Mouse (Mus musculus): ENCODE results near the gene Cntrob. TPM values are rescaled to one million over a fixed set of nuclear protein-coding genes. Genes with fewer than 3 reads are reported as not detected.

Cntrob gene
- total RNA-seq, 2 experiments from 2014 or later = 14.8 to 17.9 TPM

Other genes with a start within 250 kb of the Cntrob start
- 10 to 100 TPM; 80.2 to 84.6 TPM for gene Vamp2, start 235.3 kb downstream of the Cntrob start, total RNA-seq (2021)
- gene Per1, start 228.6 kb downstream of the Cntrob start, total RNA-seq (2021) = 10 to 100 TPM; 42.6 to 55.6 TPM
- gene Hes7, start 203.4 kb downstream of the Cntrob start, total RNA-seq (2021) = under 1 TPM; 0.23 to 0.29 TPM
- gene 9130213A22Rik, start 201.2 kb downstream of the Cntrob start, total RNA-seq (2021) = under 1 TPM; 0.29 to 0.65 TPM
- gene Aloxe3, start 197.9 kb downstream of the Cntrob start, total RNA-seq (2021) = under 1 TPM in 1 of 2 experiments, not detected in 1; 0.45 TPM
- gene Alox12b, start 166.8 kb downstream of the Cntrob start, total RNA-seq (2021) = not detected
- gene Alox8, start 125.9 kb downstream of the Cntrob start, total RNA-seq (2021) = 1 to 10 TPM; 3.8 to 5.0 TPM
- under 1 TPM; 0.09 to 0.12 TPM for gene Gucy2e, start 86.7 kb downstream of the Cntrob start, total RNA-seq (2021)
- gene Trappc1, start 205 bp upstream of the Cntrob start, total RNA-seq (2021) = 10 to 100 TPM; 81.6 to 86.4 TPM
- gene Kcnab3, start 2.5 kb upstream of the Cntrob start, total RNA-seq (2021) = 1 to 10 TPM; 1.5 to 2.1 TPM
- gene Rnf227, start 16.7 kb upstream of the Cntrob start, total RNA-seq (2021) = 1 to 10 TPM; 2.4 to 3.1 TPM
- gene Chd3, start 45.6 kb upstream of the Cntrob start, total RNA-seq (2021) = 10 to 100 TPM; 75.3 to 76.7 TPM
- 100 to 1,000 TPM in 1 of 2 experiments, 10 to 100 TPM in 1; 92.3 to 101 TPM for gene Naa38, start 71.7 kb upstream of the Cntrob start, total RNA-seq (2021)
- gene Cyb5d1, start 71.9 kb upstream of the Cntrob start, total RNA-seq (2021) = 10 to 100 TPM; 21.3 to 22.1 TPM
- gene Tmem88, start 74.5 kb upstream of the Cntrob start, total RNA-seq (2021) = 10 to 100 TPM; 37.1 to 38.3 TPM
- gene Kdm6b, start 89.9 kb upstream of the Cntrob start, total RNA-seq (2021) = 10 to 100 TPM; 48.3 to 49.7 TPM
- gene Dnah2, start 225.3 kb upstream of the Cntrob start, total RNA-seq (2021) = under 1 TPM; 0.20 to 0.50 TPM
- 100 to 1,000 TPM in 1 of 2 experiments, 10 to 100 TPM in 1; 98.5 to 117 TPM for gene Efnb3, start 236.4 kb upstream of the Cntrob start, total RNA-seq (2021)